Mouse (Mus musculus) layer of hippocampus, adult 9-10 months (tissue): ENCODE results near the gene Tcf21.

Source experiments
- DNase-seq: peaks from one replicate; pipeline ENCODE4 v3.0.0; 2022; ENCODE audit warnings: low spot score

Gene Tcf21

DNA sequence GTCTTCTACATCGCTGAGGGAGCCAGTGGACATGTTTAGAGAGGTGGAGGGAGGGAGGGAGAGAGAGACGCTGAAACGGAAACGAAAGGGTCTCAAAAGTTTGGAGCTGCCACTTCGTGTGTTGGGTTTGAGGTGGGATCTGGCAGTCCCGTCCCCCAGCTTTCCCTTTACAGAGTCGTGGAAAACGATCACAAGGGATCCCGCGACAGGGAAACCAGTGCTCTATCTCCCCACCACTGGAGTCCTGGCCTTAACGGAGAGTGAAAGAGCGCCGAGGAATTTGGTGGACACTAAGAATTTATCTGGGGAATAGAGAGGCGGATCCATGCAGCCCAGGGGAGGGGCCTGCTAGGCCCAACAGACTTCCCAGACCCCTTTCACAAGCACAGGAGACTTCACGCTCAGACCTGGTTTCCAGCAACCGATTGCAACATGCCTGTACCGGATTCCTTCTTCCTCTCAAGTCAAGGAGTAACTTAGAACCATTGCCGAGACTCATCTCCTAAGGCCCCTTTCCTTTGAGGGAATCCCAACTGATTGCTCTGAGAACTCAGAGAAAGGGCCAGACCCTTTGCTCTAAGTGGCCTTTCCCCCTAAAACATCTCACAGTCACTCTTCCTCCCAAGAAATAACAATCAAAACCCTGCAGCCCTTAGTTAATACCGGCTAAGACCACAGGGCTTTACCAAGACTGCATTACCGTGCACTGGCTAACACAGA is at the start of gene Tcf21:
Tcf21 (minus strand) TSS at position 304 of the 720 bp plus-strand sequence.
- no peak for DNase-seq

DNA sequence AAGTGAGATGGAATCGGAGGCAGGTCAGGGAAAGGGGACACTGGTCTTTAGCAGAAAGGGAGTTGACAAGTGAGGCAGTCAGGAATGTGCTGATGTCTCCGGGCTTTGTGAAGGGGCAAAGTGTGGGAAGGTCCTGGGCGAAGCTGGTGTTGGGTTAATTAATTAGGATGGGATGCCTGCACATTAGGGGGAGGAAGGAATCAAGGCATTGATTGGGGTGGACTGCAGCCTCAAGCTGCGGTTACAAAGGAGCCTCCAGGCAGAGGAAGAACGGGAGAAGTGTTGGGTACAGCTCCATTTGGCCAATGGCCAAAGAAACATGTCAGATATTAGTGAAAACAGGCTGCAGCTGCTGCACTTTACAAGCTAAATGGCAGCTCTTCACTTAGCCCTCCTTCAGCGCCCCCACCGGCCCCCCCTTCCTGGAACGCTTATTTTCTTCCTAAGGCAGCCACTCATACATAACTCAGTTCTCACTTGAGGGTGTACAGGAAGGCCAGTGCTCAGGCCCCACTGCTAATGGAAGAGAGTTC is 48.5 kb upstream of the Tcf21 start:
- DNase-seq = no peak

DNA sequence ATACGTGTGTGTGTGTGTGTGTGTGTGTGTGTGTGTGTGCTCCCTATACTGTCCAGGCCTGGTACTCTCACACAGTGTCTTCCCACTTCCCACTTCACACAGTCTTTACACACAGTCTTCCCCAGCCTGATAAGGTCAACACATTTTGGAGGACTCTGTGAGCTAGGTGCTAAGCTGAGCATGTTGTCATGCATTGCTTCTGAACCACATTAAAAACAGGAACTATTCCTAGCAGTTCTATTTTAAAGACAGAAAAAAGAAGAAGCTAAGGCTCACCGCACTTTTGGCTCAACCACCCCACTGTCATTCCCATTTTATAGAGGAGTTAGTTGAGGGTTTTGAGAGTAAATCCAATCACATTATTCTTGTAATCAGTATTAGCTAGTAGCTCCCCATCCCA is 47.2 kb upstream of the Tcf21 start:
- no peak for DNase-seq

DNA sequence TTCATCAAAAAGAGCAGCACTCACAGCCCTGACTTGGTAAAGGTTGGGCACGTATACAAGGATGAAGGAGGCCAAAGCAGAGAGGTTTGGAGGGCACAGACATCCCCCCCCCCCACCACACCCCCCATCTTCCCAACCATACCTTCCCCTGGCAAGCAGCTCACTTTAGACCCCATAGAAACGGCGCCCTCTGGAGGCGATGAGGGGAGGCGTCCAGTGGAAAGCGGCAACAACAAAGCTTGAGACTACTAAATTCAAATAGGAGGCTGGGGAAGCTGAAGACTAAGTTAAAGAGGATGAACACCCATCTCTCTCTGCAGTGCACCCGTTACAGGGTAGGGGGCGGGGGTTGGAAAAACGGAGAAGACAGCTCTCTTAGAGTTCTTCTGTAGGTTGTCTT is 38.1 kb upstream of the Tcf21 start:
- no peak for DNase-seq

DNA sequence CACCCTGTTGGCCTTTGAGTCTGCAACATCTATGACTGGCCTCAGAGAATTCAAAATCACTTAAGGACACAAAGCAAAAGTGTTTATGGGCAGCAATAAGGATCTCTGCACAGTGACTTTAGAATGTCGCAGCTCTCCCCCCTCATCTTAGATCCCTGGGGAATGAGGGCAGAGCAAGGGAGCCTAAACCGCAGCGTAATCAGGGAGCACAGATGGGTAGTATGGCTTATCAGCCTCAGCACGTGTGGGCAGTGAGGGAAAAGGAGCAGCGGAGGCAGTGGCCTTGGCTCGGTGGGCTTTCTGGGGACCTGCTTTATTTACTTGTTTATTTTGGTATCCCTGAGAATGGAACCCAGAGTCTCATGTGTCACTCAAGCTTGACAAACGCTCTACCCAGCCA is 34.4 kb upstream of the Tcf21 start:
- no peak for DNase-seq

DNA sequence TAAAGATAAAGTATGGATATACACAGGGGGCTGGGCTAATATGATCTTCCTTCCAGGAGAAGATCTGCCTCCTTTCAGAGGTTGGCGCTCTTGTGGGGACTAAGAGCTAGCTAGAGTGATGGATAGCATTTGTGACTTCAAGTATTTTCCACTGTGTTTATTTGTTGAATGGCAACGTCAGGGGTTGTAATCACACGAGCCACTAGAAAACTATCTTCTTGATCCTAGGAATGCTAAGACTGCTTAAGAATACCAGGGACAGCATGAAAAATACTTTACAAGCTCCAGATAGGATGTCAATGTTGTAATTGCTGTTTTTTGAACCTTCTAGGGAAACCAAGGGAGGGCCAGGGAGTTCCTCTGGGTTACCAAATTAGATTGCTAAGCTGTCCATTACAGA is 25.4 kb upstream of the Tcf21 start:
- DNase-seq = no peak

DNA sequence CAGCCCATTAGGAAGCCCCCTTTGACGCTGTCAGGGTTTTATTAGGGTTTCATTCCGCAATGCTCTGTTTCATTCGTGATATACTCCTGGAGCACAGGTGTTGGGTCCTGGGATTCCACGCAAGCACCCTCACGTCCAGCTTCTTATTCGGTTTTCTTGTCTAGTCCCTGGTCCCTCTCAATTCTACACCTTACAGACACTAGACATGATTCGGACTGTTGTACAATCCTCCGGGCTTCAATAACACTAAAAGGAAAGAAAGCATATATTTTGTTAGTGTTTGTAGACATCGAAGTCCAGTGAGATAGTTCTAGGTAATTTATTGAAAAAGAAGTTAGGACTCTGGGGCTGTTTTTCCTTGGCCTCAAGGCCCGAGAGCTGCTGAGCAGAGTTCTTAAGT is 24.8 kb upstream of the Tcf21 start:
- no peak for DNase-seq

DNA sequence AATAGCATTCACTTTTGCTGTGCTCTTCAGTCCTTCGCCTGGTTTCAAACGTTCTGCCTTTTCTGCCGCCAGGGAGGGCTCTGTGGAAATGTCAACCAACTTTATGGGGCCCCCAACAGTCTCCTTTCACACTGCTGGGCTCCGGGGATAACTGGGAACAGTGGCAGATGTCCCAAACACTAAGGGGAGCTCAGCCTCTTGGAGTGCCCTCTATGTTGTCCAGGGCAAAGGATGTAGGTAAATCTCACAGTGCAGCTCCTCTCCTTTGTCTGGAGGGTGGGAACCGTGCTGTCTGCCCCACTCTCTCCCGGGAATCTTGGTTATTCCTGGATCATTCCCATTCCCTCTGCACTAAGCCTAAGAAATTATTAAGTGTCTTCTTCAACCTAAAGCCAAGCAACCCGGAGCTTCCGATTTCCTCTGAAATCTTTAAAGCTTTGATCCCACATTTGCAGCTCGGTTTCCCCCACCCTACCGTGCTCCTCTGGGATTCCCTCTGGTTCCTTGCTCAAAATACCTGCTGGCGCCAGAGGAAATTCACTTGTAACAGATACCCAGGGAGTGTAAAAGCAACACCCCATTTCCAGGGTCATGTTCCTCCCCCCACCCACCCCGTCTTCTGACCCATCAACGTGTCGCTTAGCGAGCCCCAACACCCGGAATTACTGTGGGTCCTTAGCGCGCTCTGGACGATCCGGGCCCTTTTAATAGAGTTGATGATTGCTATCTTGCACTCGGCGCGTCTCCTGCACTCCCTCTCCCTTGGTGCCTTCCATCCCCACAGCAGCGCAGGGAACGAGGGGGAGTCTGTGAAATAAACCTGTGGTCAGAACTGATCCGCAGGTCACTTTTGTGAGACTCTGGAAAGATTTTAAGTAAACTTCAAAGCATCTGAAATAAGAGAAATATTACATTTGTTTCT is 23.7 kb upstream of the Tcf21 start:
- DNase-seq = no peak

DNA sequence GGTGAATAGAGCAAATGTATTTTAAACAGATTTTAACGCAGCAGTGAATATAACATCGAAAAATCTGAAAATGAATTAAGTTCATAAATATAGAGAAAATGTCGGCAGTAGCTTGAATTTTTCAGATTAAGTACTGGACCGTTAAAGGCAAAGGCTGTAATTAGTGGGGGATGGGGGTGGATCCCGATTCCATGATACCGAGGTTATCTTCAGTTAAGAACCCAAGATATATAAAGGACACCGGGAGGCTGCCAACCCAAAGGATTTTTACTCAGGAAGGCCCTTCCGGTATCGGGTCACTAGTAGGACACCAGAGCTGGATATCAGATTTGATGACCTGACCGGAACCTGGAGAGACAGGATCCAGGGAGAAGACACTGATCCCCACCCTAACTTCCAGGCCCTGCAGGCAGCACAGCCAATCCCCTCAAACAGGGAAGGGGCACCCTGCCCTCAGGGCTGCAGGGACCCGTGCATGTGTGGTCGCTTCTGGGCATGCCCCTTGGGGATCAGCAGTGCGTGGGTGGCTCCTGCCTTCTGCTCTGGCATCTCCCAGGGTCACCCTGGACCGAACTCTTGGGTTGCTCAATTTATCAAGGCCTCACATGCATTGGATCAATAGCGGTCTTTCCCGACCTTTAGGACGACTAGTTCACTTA is 22.9 kb upstream of the Tcf21 start:
- DNase-seq = no peak

DNA sequence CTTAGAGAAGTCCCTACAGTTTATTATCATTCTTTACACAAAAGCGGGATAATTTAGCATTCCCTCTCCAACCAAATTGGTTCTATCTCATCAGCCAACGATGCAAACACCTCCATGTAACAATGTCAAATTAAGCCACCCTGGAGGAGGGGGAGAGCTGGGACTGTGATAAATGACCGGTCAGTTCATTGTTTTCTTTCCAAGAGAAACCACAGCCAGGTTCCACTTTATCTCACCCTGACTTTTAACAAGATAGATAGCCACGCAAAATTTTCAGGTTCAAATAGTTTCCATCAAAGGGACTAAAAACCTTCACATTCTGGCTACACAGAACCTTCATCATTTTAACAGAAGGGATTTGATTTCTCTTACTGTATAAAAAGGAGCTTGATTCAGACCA is 22.1 kb upstream of the Tcf21 start:
- no peak for DNase-seq

DNA sequence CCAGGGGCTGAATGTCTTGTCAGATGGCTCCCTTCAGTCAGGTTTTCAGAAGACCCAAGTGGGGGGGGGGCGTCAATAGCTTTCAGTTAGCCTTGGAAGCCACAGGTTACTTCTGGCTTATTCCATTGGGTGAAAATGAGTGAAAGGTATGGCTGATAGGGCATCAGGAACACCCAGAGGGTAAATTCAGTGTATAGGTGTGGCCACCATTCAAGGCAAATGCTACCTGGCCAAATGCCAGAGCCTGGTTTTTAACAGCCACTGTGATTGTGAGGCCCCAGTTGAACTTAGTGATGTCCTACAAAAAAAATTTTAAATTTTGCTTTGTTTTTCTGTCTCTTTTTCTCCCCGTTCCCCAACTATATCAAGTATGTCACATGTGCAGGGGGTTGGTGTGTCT is 6.3 kb upstream of the Tcf21 start:
- DNase-seq = no peak

DNA sequence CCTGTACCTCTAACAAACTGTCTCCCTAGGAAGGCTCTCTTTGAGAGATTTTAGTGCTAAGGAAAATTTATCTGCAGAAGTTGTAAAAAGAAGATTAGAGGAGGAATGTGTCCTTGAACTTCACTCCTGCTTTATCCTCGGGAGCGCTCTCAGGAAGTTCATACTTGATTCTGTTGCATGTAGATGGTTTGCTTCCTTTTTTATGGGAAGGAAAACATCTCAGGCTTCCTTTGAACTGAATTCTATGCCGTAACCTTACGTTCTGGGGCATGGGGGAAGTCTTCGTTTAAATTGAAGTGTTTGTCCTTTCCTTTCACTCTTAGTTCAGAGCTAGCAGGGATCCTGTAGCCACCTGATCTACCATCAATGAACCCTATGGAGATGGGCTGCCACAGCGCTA is 2.9 kb upstream of the Tcf21 start:
- DNase-seq = no peak

DNA sequence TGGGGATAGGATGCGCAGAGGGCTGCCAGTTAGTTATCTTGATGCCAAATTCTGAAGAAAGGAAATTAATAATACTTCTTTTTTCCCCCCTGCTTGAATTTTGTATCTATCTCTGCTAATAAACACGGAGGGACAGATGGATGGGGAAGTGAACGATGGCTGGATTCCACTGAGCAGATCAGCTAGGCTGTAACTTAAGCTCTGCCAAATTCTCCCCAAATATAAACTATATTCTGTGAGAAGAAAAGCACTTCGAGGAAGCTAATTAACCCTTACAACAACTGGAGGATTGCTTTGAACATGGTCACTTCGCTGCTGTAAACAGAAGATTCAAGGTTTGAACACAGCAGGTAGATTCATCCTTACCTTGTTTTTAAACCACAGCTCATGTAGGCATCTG is 2.5 kb upstream of the Tcf21 start:
- no peak for DNase-seq

DNA sequence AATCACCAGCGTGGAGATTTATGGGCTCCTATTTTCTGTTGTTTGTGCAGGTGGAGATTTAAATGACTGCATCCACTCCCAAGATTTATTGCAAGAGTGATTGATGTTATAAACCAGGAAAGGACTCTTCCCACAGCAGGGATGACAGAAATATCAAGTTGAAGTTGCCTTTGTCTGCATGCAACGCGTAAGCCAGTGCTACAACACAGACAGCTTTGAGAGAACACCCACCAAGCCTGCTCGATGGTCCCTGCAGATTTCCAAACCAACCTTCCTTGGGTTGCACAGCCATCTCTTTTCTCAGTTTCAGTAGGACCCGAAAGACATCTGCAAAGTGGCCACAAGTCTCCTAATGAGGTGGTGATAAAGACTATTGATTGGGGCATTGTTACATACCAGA is 1.7 kb upstream of the Tcf21 start:
- DNase-seq = no peak

DNA sequence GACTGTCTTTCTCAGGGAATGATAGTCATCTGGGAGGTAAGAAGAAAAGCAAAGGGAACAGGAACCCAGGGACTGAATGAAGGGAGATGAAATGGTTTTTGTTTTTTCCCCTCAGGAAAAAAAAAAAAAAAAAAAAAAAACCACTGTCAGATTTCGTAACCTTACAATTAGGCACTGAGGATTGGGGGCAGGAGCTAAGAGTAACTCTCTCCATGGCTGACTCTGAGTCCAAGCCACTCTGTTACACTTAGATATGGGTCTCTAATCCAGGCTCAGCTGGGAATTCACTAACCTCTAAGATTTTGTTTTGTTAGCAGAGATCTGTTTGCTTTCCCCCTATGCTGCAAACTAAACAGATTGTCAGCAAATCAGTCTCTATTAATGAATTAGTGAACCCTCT is 1.3 kb upstream of the Tcf21 start:
- DNase-seq = no peak

DNA sequence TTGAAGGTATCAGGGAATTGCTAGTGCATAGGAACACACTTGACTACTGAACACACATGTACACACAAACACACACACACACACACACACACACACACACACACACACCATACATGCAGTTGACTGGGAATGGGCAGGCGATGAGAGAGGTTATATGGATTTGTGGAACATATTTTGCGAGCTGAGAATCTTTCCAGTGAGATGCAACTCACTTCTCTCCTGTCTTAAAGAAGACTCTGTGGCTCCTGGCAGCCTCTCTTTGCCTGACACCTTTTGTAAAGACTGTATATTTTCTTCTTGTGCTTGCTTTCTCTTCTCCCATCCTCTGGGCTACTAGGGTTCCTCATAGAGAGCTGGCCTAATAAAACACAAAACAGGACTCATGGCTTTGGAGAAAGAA is 867 bp upstream of the Tcf21 start:
- DNase-seq = no peak

DNA sequence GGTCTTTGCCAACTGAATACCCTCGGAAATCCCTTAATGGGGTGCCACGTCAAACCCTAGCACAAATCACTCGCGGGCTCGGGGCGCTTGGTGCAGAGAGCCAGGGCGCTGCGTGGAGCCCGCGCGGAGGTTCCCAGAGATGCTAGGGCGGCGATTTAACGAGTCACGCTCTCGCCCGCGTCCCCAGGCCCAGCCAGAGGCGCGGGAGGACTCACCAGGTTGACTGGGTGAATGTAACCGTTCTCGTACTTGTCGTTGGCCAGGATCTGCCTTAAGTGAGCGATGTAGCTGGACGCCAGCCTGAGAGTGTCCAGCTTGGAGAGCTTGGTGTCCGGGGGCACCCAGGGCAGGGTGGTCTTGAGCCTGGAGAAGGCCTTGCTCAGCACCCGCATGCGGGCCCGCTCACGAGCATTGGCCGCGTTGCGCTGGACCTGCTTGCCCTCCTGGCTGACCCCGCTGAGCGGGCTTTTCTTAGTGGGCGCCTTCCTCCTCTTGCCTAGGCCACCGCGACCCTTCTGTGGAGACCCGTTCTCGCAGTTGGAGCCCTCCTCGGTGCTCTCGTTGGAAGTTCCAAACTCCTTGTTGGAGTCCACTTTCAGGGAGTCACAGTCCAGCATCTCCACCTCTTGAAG is 619 bp downstream of the Tcf21 start:
- no peak for DNase-seq

DNA sequence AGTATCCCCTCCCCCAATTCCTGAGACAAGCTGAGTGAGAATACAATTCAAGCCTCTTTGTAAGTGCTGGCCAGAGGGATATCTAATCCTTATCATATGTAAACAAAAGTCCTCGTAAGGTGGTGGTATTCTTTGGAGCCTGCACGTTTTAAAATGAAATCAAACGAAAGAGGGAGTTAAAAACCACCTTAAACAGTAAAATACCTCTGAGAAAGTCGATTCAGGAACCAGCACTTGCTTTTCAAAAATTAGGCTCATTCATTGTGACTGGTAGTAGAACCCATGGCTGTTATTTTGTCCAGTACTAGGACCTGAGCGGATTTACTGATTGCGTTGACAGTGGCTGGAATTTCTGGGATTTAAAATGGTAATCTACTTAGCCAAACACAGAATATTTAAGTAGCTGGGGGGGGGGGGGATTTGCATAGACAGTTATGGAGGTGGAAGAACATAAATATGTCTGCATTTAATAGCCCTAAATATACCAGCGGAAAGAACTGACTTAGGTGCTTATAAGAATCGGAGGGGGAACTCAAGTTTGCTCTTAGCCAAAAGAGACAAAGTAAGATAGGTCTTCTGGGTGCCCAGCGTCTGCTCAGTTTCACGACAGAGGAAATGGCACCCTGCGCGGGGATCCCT is 1.3 kb downstream of the Tcf21 start:
- no peak for DNase-seq

DNA sequence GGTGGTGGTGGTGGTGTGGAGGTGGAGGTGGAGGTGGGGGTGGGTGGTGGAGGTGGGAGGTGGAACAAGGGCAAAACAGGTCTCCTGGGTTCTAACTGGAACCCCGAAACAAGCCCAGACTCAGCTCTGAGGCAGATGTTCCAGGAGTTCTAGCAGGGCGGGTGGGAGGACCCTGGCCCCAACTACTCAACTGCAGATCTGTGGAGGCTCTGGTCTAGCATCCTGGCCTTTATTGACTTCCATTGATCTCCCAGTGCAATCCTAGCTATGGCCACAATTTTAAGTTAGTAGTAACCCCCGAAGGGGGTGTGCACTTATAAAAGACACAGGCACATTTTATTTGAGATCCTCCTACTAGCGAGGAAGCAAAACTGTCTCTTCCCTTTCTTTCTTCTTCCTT is 2.0 kb downstream of the Tcf21 start:
- DNase-seq = no peak

DNA sequence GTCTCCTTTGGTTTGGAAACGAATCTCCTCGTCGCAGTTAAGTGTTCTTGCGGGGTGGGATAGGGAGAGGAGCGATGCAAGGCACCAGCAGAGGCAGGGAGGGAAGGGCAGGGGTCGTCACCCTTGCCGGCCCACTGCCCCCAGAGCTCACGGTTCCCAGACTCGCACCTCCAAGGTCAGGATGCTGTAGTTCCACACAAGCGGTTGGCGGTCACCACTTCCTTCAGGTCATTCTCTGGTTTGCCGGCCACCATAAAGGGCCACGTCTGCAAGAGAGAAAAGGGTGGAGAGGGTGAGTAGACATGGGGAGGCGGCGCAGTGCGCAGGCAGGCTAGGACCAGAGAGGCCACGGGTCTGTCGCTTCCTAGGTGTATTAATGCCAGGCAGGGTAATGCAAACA is 2.4 kb downstream of the Tcf21 start:
- no peak for DNase-seq

DNA sequence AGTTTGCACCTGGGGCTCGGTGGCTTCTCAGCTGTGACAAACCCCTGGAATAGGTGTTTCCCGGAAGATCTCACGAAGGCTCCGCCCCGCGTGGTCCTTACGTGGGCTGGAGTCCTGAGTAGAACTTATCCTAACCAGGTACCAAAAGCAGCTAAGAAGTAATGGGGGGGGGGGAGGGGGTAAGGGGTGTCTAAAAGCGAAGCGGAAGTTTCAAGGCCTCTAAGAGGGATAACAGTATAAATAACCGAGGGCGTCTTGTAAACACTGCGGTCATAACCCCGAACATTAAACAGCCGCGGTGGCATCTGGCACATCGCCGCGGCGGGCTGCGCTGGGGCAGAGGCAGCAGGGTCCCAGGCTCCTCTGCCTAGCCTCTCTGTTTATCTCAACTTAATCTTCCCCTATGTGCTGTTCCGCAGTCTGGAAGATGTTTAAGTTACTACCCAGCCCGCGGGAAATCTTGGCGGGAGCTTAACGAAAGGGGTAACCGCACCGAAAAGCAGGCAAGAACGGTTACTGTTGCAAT is 3.7 kb downstream of the Tcf21 start:
- DNase-seq = no peak
